9 mouse cellular contexts compared by ENCODE assay signal in genomic region chr14:32464601-32465505, GRCm38 (mm10). TPM values are rescaled to one million over a fixed set of nuclear protein-coding genes. Genes with fewer than 3 reads are reported as not detected.
A peak's percentile ranks its signal among the peaks of the same experiment; 100 is the strongest.
DNase-seq lines count a peak whose midpoint lies in the region; ATAC-seq lines count a peak whose summit lies in the region.
"Had no signal": no experiment of that assay in that cellular context is flagged by ENCODE, and none has a peak within 500 bp of the region (broad histone marks: within the 10 kb centered on the region; RNA-seq: fewer than 3 reads in every experiment).

Gene Slc18a3, minus strand, starts transcription at chr14:32464850.

- H3K9me3 ChIP-seq in heart, embryonic 15.5 days (replicated peaks): no peaks in the 10 kb centered on the region
- H3K9me3 ChIP-seq in forebrain, embryonic 15.5 days: no peaks in the 10 kb centered on the region
- H3K9me3 ChIP-seq in midbrain, embryonic 12.5 days: no peaks in the 10 kb centered on the region
- H3K9me3 ChIP-seq: liver, embryonic 15.5 days had no signal

- H3K27ac ChIP-seq in heart, embryonic 15.5 days: no peak within 1 kb of the TSS
- no peak within 1 kb of the TSS for H3K27ac ChIP-seq in forebrain, embryonic 15.5 days (replicated peaks)
- no peak within 1 kb of the TSS for H3K27ac ChIP-seq in midbrain, embryonic 12.5 days (replicated peaks)
- H3K27ac ChIP-seq: liver, embryonic 15.5 days had no signal

- peaks cover 20% of the 10 kb centered on the region for H3K4me1 ChIP-seq in heart, embryonic 15.5 days (replicated peaks)
- H3K4me1 ChIP-seq in forebrain, embryonic 15.5 days: peaks cover 32% of the 10 kb centered on the region
- peaks cover 34% of the 10 kb centered on the region for H3K4me1 ChIP-seq in midbrain, embryonic 12.5 days

- no peak for DNase-seq in heart, adult 9 months (ENCODE audit: low spot score in 2 of 2)
- peak; percentile 71 for DNase-seq in R1 (ENCODE audit: low read depth, low spot score)
- DNase-seq in adrenal gland, postnatal 36 days: no peak
- no peak for DNase-seq in left cerebral cortex, adult 18-20 months (ENCODE audit: low spot score in 2 of 2)

- H3K27me3 ChIP-seq in heart, embryonic 15.5 days: peaks cover 95% of the 10 kb centered on the region
- peaks cover 78% of the 10 kb centered on the region for H3K27me3 ChIP-seq in forebrain, embryonic 15.5 days
- H3K27me3 ChIP-seq in midbrain, embryonic 12.5 days: peaks cover 95% of the 10 kb centered on the region

- ATAC-seq in heart, embryonic 15.5 days (replicated peaks; ENCODE audit: insufficient number of reproducible peaks, insufficient read depth, low FRiP score, low read depth): no peak
- no peak for ATAC-seq in forebrain, embryonic 15.5 days (replicated peaks)
- ATAC-seq in midbrain, embryonic 12.5 days (ENCODE audit: low FRiP score, low read depth): peak; percentile 56
- ATAC-seq in inflammation-experienced regulatory T-cells, adult 6 months: no peak

- H3K4me2 ChIP-seq in heart, embryonic 15.5 days: peak within 1 kb of the TSS; percentile 62
- H3K4me2 ChIP-seq in forebrain, embryonic 15.5 days (replicated peaks): peak within 1 kb of the TSS; percentile 59
- H3K4me2 ChIP-seq in midbrain, embryonic 12.5 days (replicated peaks): peak within 1 kb of the TSS; percentile 68
- H3K4me2 ChIP-seq: liver, embryonic 15.5 days had no signal

- H3K36me3 ChIP-seq in heart, embryonic 15.5 days: no peaks in the 10 kb centered on the region
- H3K36me3 ChIP-seq in forebrain, embryonic 15.5 days: no peaks in the 10 kb centered on the region
- H3K36me3 ChIP-seq in midbrain, embryonic 12.5 days: no peaks in the 10 kb centered on the region
- H3K36me3 ChIP-seq: liver, embryonic 15.5 days had no signal

- under 1% methylated on average over 70 of the region's 70 CpGs for WGBS in heart, embryonic 15.5 days
- whole genome bisulfite sequencing in forebrain, embryonic 15.5 days: under 1% methylated on average over 69 of the region's 70 CpGs
- WGBS in midbrain, embryonic 12.5 days: under 1% methylated on average over 62 of the region's 70 CpGs

- no peak within 1 kb of the TSS for H3K9ac ChIP-seq in heart, embryonic 15.5 days
- H3K9ac ChIP-seq in forebrain, embryonic 15.5 days (replicated peaks): peak within 1 kb of the TSS; percentile 31; the same call in 1 of the 2 replicates
- H3K9ac ChIP-seq in midbrain, embryonic 12.5 days (replicated peaks): peak within 1 kb of the TSS; percentile 7; the same call in 1 of the 2 replicates
- H3K9ac ChIP-seq: liver, embryonic 15.5 days had no signal

- H3K4me3 ChIP-seq in heart, embryonic 15.5 days: peak within 1 kb of the TSS; percentile 33
- H3K4me3 ChIP-seq in forebrain, embryonic 15.5 days: peak within 1 kb of the TSS; percentile 40
- peak within 1 kb of the TSS; percentile 44 for H3K4me3 ChIP-seq in midbrain, embryonic 12.5 days
- H3K4me3 ChIP-seq: liver, embryonic 15.5 days had no signal

RNA-seq across cellular contexts. Expression of gene Slc18a3, which starts in this region (rescaled TPM):
- 0.13 and 0.90 TPM in 2 replicates for polyA plus RNA-seq in heart, embryonic 15.5 days (2015; fragmentation: Nextera tagmentation; extraction: Ambion mirVana)
- 1.3 and 1.6 TPM in 2 replicates for polyA plus RNA-seq in forebrain, embryonic 15.5 days (2015; fragmentation: Nextera tagmentation; extraction: Ambion mirVana)
- polyA plus RNA-seq in midbrain, embryonic 12.5 days (2016; fragmentation: Nextera tagmentation; extraction: Ambion mirVana): 0.73 and 1.5 TPM in 2 replicates
- total RNA-seq in adrenal gland, postnatal 36 days (2021): not detected
- not detected for polyA plus RNA-seq in inflammation-experienced regulatory T-cells, adult 6 months (2017; shearing (Covaris generic))
- total RNA-seq in left cerebral cortex, adult 18-20 months (2021): 1 to 10 TPM; 1.2 to 1.3 TPM
- polyA plus RNA-seq: liver, embryonic 15.5 days had no signal
